Mouse (Mus musculus) neural tube, embryonic 14.5 days (tissue): Measurements from ENCODE around the gene Tifab. TPM values are rescaled to one million over a fixed set of nuclear protein-coding genes. Genes with fewer than 3 reads are reported as not detected.

ENCODE experiments used
- ATAC-seq: fragments of 200-750 bp; cut with Nextera tagmentation; 2 replicates; pipeline ENCODE4 v1.8.0; 2017; ENCODE audit warnings: low read depth, mild to moderate bottlenecking, moderate TSS enrichment, moderate library complexity
- H3K27ac ChIP-seq: fragments of 300-500 bp; sonication (generic); 2 replicates; pipeline ENCODE4 v1.5.1; 2014; ENCODE audit warnings: low read depth, mild to moderate bottlenecking, control low read depth, low read length, moderate library complexity, mixed read lengths
- H3K27me3 ChIP-seq: fragments of 300-500 bp; sonication (generic); 2 replicates; pipeline ENCODE4 v1.6.1; 2014; ENCODE audit warnings: low read length; ENCODE audit not compliant: control insufficient read depth, insufficient read depth
- H3K36me3 ChIP-seq: fragments of 300-500 bp; sonication (generic); 2 replicates; pipeline ENCODE4 v1.6.1; 2014; ENCODE audit warnings: low read length, mixed read lengths; ENCODE audit not compliant: control insufficient read depth, insufficient read depth
- H3K4me1 ChIP-seq: fragments of 300-500 bp; sonication (generic); 2 replicates; pipeline ENCODE4 v1.6.1; 2014; ENCODE audit warnings: low read length; ENCODE audit not compliant: control insufficient read depth, insufficient read depth
- H3K4me2 ChIP-seq: fragments of 300-500 bp; sonication (generic); 2 replicates; pipeline ENCODE4 v1.6.1; 2014; ENCODE audit warnings: mild to moderate bottlenecking, low read depth, low read length, control low read depth
- H3K4me3 ChIP-seq: fragments of 300-500 bp; sonication (generic); 2 replicates; pipeline ENCODE4 v1.5.1; 2014; ENCODE audit warnings: low read depth, low read length, control low read depth, mixed read lengths
- H3K9ac ChIP-seq: fragments of 300-500 bp; sonication (generic); replicated peaks from 2 replicates; pipeline ENCODE4 v1.6.1; 2014; ENCODE audit warnings: low read depth, mild to moderate bottlenecking, control low read depth, low read length, mixed read lengths
- H3K9me3 ChIP-seq: fragments of 300-500 bp; sonication (generic); 2 replicates; pipeline ENCODE4 v1.6.1; 2016; ENCODE audit warnings: low read length; ENCODE audit not compliant: control insufficient read depth
- WGBS: fragments of 180-500 bp; shearing (Covaris S2); extraction: QIAGEN DNeasy Blood & Tissue Kit; methylation state at CpG from one replicate; pipeline ENCODE4 v1.1.7; 2014; 5-methylcytosine and 5-hydroxymethylcytosine counted together
- polyA plus RNA-seq: library from polyadenylated mRNA; unstranded; fragments of >200 nt; fragmentation: Nextera tagmentation; extraction: Ambion mirVana; gene quantifications from 2 replicates; pipeline ENCODE4 v1.2.1, GENCODE M21; 2014

Gene Tifab
- polyA plus RNA-seq, 1 experiment from 2014 or later = 0.28 TPM

GRCm38 (mm10) chr13:56189688-56190087 lies 11.0 kb upstream of the Tifab start:
- Histone ChIP-seq H3K4me2 (no peak overlapping the region), H3K27ac (no peak overlapping the region), H3K9ac (no peak overlapping the region), H3K4me3 (no peak overlapping the region), H3K4me1 (no peaks in the 10 kb centered on the region), H3K36me3 (no peaks in the 10 kb centered on the region), H3K9me3 (no peaks in the 10 kb centered on the region), H3K27me3 (no peaks in the 10 kb centered on the region)
- 80% methylated on average over 5 of the region's 5 CpGs for WGBS
- ATAC-seq = no peak

- no peaks in the 10 kb centered on the region for H3K27me3 ChIP-seq
- H3K9me3 ChIP-seq = no peaks in the 10 kb centered on the region
- no peak overlapping the region for H3K4me2 ChIP-seq
- no peaks in the 10 kb centered on the region for H3K4me1 ChIP-seq
- no peak overlapping the region for H3K4me3 ChIP-seq
- H3K36me3 ChIP-seq = no peaks in the 10 kb centered on the region
- H3K27ac ChIP-seq = no peak overlapping the region
- 92% methylated on average over 5 of the region's 5 CpGs for WGBS
- no peak overlapping the region for H3K9ac ChIP-seq
- ATAC-seq = no peak
Measured at GRCm38 (mm10) chr13:56183687-56184086, 5.0 kb upstream of the Tifab start.

GRCm38 (mm10) chr13:56181424-56181823 lies 2.7 kb upstream of the Tifab start:
- H3K9me3 ChIP-seq = no peaks in the 10 kb centered on the region
- no peak overlapping the region for H3K4me3 ChIP-seq
- 77% methylated on average over 8 of the region's 8 CpGs for WGBS
- H3K9ac ChIP-seq = no peak overlapping the region
- H3K27ac ChIP-seq = no peak overlapping the region
- H3K4me2 ChIP-seq = no peak overlapping the region
- ATAC-seq = no peak
- H3K36me3 ChIP-seq = no peaks in the 10 kb centered on the region
- no peaks in the 10 kb centered on the region for H3K4me1 ChIP-seq
- no peaks in the 10 kb centered on the region for H3K27me3 ChIP-seq

- no peaks in the 10 kb centered on the region for H3K9me3 ChIP-seq
- no peak for ATAC-seq
- no peak overlapping the region for H3K4me2 ChIP-seq
- no peaks in the 10 kb centered on the region for H3K4me1 ChIP-seq
- no peaks in the 10 kb centered on the region for H3K36me3 ChIP-seq
- 87% methylated on average over 9 of the region's 9 CpGs for WGBS
- no peak overlapping the region for H3K4me3 ChIP-seq
- no peak overlapping the region for H3K9ac ChIP-seq
- H3K27ac ChIP-seq = no peak overlapping the region
- no peaks in the 10 kb centered on the region for H3K27me3 ChIP-seq
Measured at GRCm38 (mm10) chr13:56176310-56176709, 2.4 kb downstream of the Tifab start.

- no peak for ATAC-seq
- H3K27ac ChIP-seq = no peak overlapping the region
- no peak overlapping the region for H3K4me3 ChIP-seq
- no peaks in the 10 kb centered on the region for H3K27me3 ChIP-seq
- no peaks in the 10 kb centered on the region for H3K4me1 ChIP-seq
- 55% methylated on average over 4 of the region's 4 CpGs for WGBS
- H3K4me2 ChIP-seq = no peak overlapping the region
- no peaks in the 10 kb centered on the region for H3K36me3 ChIP-seq
- no peaks in the 10 kb centered on the region for H3K9me3 ChIP-seq
- H3K9ac ChIP-seq = no peak overlapping the region
Measured at GRCm38 (mm10) chr13:56175848-56176247, 2.8 kb downstream of the Tifab start.

- H3K4me3 ChIP-seq = no peak overlapping the region
- H3K4me2 ChIP-seq = no peak overlapping the region
- no peak overlapping the region for H3K9ac ChIP-seq
- H3K4me1 ChIP-seq = no peaks in the 10 kb centered on the region
- no peaks in the 10 kb centered on the region for H3K27me3 ChIP-seq
- ATAC-seq = no peak
- no peaks in the 10 kb centered on the region for H3K36me3 ChIP-seq
- no peaks in the 10 kb centered on the region for H3K9me3 ChIP-seq
- no peak overlapping the region for H3K27ac ChIP-seq
- 77% methylated on average over 7 of the region's 7 CpGs for WGBS
Measured at GRCm38 (mm10) chr13:56172901-56173545, 5.7 kb downstream of the Tifab start.

GRCm38 (mm10) chr13:56172106-56172505 lies 6.6 kb downstream of the Tifab start:
- no peak overlapping the region for H3K4me3 ChIP-seq
- no peak overlapping the region for H3K9ac ChIP-seq
- no peaks in the 10 kb centered on the region for H3K27me3 ChIP-seq
- no peak overlapping the region for H3K27ac ChIP-seq
- H3K4me2 ChIP-seq = no peak overlapping the region
- H3K9me3 ChIP-seq = no peaks in the 10 kb centered on the region
- 92% methylated on average over 7 of the region's 7 CpGs for WGBS
- H3K36me3 ChIP-seq = no peaks in the 10 kb centered on the region
- H3K4me1 ChIP-seq = no peaks in the 10 kb centered on the region
- no peak for ATAC-seq

- Histone ChIP-seq H3K9me3 (no peaks in the 10 kb centered on the region), H3K27ac (no peak overlapping the region), H3K27me3 (no peaks in the 10 kb centered on the region), H3K4me1 (no peaks in the 10 kb centered on the region), H3K9ac (no peak overlapping the region), H3K4me2 (no peak overlapping the region), H3K4me3 (no peak overlapping the region), H3K36me3 (no peaks in the 10 kb centered on the region)
- WGBS = 58% methylated on average over 3 of the region's 3 CpGs
- ATAC-seq = no peak
Measured at GRCm38 (mm10) chr13:56168403-56168781, 10.3 kb downstream of the Tifab start.

- no peaks in the 10 kb centered on the region for H3K36me3 ChIP-seq
- H3K9me3 ChIP-seq = no peaks in the 10 kb centered on the region
- no peak overlapping the region for H3K4me3 ChIP-seq
- no peak for ATAC-seq
- H3K4me2 ChIP-seq = no peak overlapping the region
- H3K4me1 ChIP-seq = no peaks in the 10 kb centered on the region
- 33% methylated on average over 12 of the region's 14 CpGs for WGBS
- H3K9ac ChIP-seq = no peak overlapping the region
- no peak overlapping the region for H3K27ac ChIP-seq
- H3K27me3 ChIP-seq = no peaks in the 10 kb centered on the region
Measured at GRCm38 (mm10) chr13:56167446-56168402, 11.0 kb downstream of the Tifab start.
